Mouse (Mus musculus) forebrain, postnatal 0 days (tissue): ENCODE measurements around the gene Slc43a1. TPM values are rescaled to one million over a fixed set of nuclear protein-coding genes. Genes with fewer than 3 reads are reported as not detected.
"Not testable (repeated sequence)": the region's sequence is repeated elsewhere in the genome, so short reads cannot be mapped to it uniquely, and the experiment has no call there.

Source experiments
- ATAC-seq: fragments of 200-750 bp; cut with Nextera tagmentation; 2 replicates; pipeline ENCODE4 v1.8.0; 2017; ENCODE audit warnings: mild to moderate bottlenecking, moderate library complexity
- DNase-seq: peaks from one replicate; pipeline ENCODE4 v3.0.0-alpha.2; 2015
- H3K27ac ChIP-seq: fragments of 300-500 bp; sonication (generic); 2 replicates; pipeline ENCODE4 v1.5.1; 2014; ENCODE audit warnings: low read depth, mild to moderate bottlenecking, antibody characterized with exemption, low read length, moderate library complexity, mixed read lengths
- H3K27me3 ChIP-seq: fragments of 300-500 bp; sonication (generic); 2 replicates; pipeline ENCODE4 v1.6.1; 2014; ENCODE audit warnings: mild to moderate bottlenecking, low read length, mixed read lengths; ENCODE audit not compliant: insufficient read depth
- H3K36me3 ChIP-seq: fragments of 300-500 bp; sonication (generic); 2 replicates; pipeline ENCODE4 v1.6.1; 2014; ENCODE audit warnings: mild to moderate bottlenecking, moderate library complexity; ENCODE audit not compliant: insufficient read depth
- H3K4me1 ChIP-seq: fragments of 300-500 bp; sonication (generic); 2 replicates; pipeline ENCODE4 v1.6.1; 2014; ENCODE audit warnings: antibody characterized with exemption; ENCODE audit not compliant: insufficient read depth
- H3K4me2 ChIP-seq: fragments of 300-500 bp; sonication (generic); 2 replicates; pipeline ENCODE4 v1.6.1; 2014; ENCODE audit warnings: low read depth, mild to moderate bottlenecking, moderate library complexity
- H3K4me3 ChIP-seq: fragments of 300-500 bp; sonication (generic); 2 replicates; pipeline ENCODE4 v1.5.1; 2014; ENCODE audit warnings: low read depth, low read length, mixed read lengths
- H3K9ac ChIP-seq: fragments of 300-500 bp; sonication (generic); 2 replicates; pipeline ENCODE4 v1.6.1; 2014; ENCODE audit warnings: mild to moderate bottlenecking
- H3K9me3 ChIP-seq: fragments of 300-500 bp; sonication (generic); 2 replicates; pipeline ENCODE4 v1.6.1; 2016; ENCODE audit warnings: low read length
- CTCF ChIP-seq: sonication (generic); IDR thresholded peaks from 2 replicates; pipeline ENCODE4 v1.5.1; 2016; ENCODE audit warnings: antibody characterized with exemption, control low read depth, low read depth
- WGBS: fragments of 180-500 bp; shearing (Covaris S2); extraction: QIAGEN DNeasy Blood & Tissue Kit; methylation state at CpG from one replicate; pipeline ENCODE4 v1.1.7; 2014; 5-methylcytosine and 5-hydroxymethylcytosine counted together
- polyA plus RNA-seq: library from polyadenylated mRNA; unstranded; fragments of >200 nt; fragmentation: Nextera tagmentation; extraction: Ambion mirVana; gene quantifications from 2 replicates; pipeline ENCODE4 v1.2.1, GENCODE M21; 2015
- total RNA-seq: library from RNA; depleted of rRNA; stranded (reverse); fragments of >200 nt; gene quantifications from 2 replicates; pipeline ENCODE4 v1.2.3, GENCODE M21; 2014

The Slc43a1 gene
- total and polyA plus RNA-seq, 2 experiments from 2014 or later: 0.94 to 3.0 TPM

DNA sequence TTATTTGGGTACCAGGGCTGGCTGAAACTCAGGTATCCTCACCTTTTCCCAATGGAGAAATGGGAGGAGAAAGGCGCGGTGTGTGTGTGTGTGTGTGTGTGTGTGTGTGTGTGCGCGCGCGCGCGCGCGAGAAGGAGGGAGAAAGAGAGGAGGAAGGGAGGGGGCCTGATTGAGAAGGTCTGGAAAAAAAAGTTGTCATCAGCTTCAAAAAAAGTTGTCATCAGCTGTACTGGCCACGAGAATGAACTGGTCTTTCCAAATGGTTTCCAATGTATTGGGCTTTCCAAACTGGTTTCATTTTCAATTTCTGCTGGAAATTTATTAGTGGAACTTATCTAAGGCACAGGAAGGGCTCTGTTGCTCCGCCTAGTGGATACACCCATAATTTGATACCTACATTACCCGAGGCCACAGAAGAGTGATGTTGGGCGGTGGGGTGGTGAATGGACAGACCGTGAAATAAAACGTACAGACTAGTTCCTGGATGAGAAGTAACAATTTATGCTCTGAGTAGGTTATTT, 39.5 kb upstream of the Slc43a1 start:
- ATAC-seq (peak; percentile 61), DNase-seq (peak; percentile 81)
- H3K4me2 ChIP-seq: peak overlapping the region; percentile 92
- H3K4me1 ChIP-seq: no peaks in the 10 kb centered on the region
- no peaks in the 10 kb centered on the region for H3K9me3 ChIP-seq
- TF ChIP-seq CTCF: peak; percentile 73
- H3K27me3 ChIP-seq: no peaks in the 10 kb centered on the region
- H3K4me3 ChIP-seq: peak overlapping the region; percentile 52
- peak overlapping the region; percentile 43 for H3K9ac ChIP-seq
- H3K27ac ChIP-seq: no peak overlapping the region
- 4% methylated on average over 12 of the region's 16 CpGs for WGBS
- no peaks in the 10 kb centered on the region for H3K36me3 ChIP-seq

DNA sequence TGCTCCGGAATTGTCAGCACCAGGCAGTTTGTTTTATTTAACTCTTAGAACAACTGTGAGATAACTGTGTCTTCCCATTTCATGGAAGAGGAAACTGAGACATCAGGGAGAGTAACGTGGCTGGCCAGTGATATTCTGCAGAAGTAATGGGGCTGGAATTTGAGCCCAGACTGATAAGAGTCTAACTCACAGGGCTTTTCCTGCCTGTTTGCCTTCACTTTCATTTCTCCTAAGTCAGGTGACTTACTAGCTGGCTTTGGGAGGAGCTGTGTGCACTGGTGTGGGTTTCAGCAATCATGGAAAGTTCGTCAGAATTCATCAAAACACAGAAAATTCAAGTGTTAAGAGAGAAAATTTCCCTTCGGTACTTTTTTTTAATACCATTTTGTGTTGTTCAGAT, 38.3 kb upstream of the Slc43a1 start:
- no peaks in the 10 kb centered on the region for H3K27me3 ChIP-seq

DNA sequence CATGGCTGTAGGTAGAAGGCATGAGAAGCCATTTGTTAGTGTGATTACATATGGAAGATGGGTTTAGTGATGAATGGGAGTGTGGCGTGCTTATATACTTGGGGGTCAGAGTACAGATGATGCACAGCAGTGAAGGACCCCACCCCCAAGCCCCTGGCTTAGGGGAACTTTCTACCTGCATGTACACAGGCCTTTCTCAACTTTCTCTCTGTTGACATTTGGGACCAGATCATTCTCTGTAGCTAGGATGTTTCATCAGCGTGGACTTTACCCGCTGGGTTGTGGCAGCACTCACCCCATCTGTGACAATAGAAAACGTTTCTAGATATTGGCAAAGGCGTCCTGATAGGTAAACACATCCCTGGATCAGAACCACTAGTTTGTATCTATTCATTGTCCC, 37.4 kb upstream of the Slc43a1 start:
- not testable (repeated sequence) for H3K27ac ChIP-seq, H3K4me1 ChIP-seq, DNase-seq, H3K27me3 ChIP-seq, H3K4me2 ChIP-seq, ATAC-seq, H3K9ac ChIP-seq, H3K4me3 ChIP-seq, H3K9me3 ChIP-seq, H3K36me3 ChIP-seq
- 87% methylated on average over 5 of the region's 5 CpGs for WGBS

More for the DNA sequence above, 38.3 kb upstream of the Slc43a1 start:
- 86% methylated on average over 4 of the region's 4 CpGs for WGBS
- DNase-seq (no peak), ATAC-seq (no peak)
- Histone ChIP-seq H3K4me3 (no peak overlapping the region), H3K27ac (no peak overlapping the region), H3K9me3 (no peaks in the 10 kb centered on the region), H3K9ac (no peak overlapping the region), H3K36me3 (no peaks in the 10 kb centered on the region), H3K4me2 (no peak overlapping the region), H3K4me1 (no peaks in the 10 kb centered on the region)
- no peak for TF ChIP-seq CTCF

DNA sequence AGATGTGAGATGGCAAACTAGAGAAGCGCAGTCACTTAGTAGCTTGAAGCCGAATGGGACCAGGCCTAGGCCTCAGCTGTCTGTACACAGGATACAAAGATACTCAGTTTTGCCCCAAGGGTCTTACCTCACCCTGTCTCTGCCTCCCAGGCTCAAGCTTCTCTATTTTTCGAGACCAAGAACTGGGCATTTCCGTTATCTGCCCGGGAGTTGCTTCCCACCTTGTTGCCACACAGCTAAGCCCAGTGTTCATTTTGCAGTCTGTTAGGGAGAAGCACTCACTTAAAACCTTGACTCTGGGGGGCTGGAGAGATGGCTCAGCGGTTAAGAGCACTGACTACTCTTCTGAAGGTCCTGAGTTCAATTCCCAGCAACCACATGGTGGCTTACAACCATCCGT, 34.7 kb upstream of the Slc43a1 start:
- no peak for ATAC-seq
- DNase-seq: no peak
- Histone ChIP-seq H3K9ac (no peak overlapping the region), H3K9me3 (no peaks in the 10 kb centered on the region), H3K36me3 (no peaks in the 10 kb centered on the region), H3K27ac (no peak overlapping the region), H3K4me3 (no peak overlapping the region), H3K27me3 (no peaks in the 10 kb centered on the region), H3K4me2 (no peak overlapping the region), H3K4me1 (no peaks in the 10 kb centered on the region)
- WGBS: 92% methylated on average over 7 of the region's 7 CpGs
- TF ChIP-seq CTCF: no peak

DNA sequence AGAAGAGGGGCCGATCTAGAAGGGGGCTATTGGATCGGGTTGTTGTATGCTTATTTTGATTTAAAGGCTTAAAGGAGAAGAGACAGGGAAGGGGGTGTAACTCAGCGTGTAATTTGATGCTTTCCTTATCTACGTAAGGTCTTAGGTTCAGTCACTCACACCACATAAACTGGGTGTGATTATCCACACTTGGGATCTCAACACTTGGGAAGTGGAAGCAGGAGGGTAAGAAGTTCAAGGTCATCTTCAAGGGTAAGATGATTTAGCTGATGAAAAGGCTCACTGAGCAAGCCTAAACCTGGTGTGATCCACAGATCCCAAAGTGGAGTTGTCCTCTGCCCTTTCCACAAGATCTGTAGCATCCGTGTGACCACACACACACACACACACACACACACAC, 32.1 kb upstream of the Slc43a1 start:
- Histone ChIP-seq H3K4me3 (no peak overlapping the region), H3K27ac (no peak overlapping the region), H3K27me3 (no peaks in the 10 kb centered on the region), H3K9me3 (no peaks in the 10 kb centered on the region), H3K4me2 (no peak overlapping the region), H3K4me1 (no peaks in the 10 kb centered on the region), H3K36me3 (no peaks in the 10 kb centered on the region), H3K9ac (no peak overlapping the region)
- ATAC-seq: no peak
- TF ChIP-seq CTCF: no peak
- no peak for DNase-seq
- WGBS: 79% methylated on average over 5 of the region's 5 CpGs

DNA sequence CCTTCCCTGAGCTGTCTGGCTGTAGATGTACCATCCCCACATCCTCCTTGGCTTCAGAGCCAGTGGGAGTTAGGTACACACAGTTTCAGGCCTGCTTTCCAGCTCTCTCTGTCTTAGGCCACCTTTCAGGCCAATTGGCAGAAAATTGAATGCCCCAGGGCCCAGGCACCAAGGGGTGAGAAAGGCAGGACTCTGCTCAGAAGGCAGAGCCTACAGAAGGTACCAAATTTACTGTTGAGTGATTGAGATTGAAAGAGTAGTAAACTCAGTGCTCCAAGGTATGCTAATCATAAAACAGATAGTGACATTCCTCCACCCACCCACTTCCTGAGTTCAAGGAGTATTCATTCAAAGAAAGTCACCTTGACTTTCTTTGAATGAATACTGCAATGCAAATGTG, 29.3 kb upstream of the Slc43a1 start:
- no peak for DNase-seq
- Histone ChIP-seq H3K4me3 (no peak overlapping the region), H3K36me3 (no peaks in the 10 kb centered on the region), H3K4me1 (no peaks in the 10 kb centered on the region), H3K9me3 (no peaks in the 10 kb centered on the region), H3K27me3 (no peaks in the 10 kb centered on the region), H3K4me2 (no peak overlapping the region), H3K9ac (no peak overlapping the region), H3K27ac (no peak overlapping the region)
- no peak for ATAC-seq
- TF ChIP-seq CTCF: no peak

DNA sequence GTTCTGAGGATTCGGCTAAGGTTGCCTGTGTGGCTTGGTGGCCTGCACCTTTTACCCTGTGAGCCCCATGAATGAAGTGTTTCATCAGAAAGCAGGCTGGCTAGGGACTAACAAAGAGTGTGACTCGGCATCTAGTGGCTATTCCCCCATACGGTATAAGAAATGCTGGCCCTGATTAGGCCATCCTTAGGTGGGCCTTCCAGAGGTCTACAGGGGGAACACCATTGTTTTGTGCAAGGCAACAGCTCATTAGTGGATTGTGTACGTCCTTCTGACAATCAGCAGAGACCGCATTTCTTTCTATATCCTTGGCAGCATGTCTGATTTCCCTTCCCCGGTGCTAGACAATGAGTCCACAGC, 28.1 kb upstream of the Slc43a1 start:
- Histone ChIP-seq H3K27ac (no peak overlapping the region; the same call in 1 of the 2 replicates), H3K36me3 (no peaks in the 10 kb centered on the region), H3K4me1 (no peaks in the 10 kb centered on the region), H3K4me2 (peak overlapping the region; percentile 43), H3K4me3 (no peak overlapping the region), H3K27me3 (no peaks in the 10 kb centered on the region), H3K9me3 (no peaks in the 10 kb centered on the region), H3K9ac (no peak overlapping the region)
- ATAC-seq (peak; percentile 17), DNase-seq (no peak)
- no peak for TF ChIP-seq CTCF
- 45% methylated on average over 6 of the region's 6 CpGs for WGBS
